Mouse (Mus musculus) stomach, embryonic 15.5 days (tissue): ENCODE measurements around the gene Olfr223. TPM values are rescaled to one million over a fixed set of nuclear protein-coding genes. Genes with fewer than 3 reads are reported as not detected.

Experiments used
- ATAC-seq: fragments of 200-750 bp; cut with Nextera tagmentation; 2 replicates; pipeline ENCODE4 v1.8.0; 2017; ENCODE audit warnings: low read depth, moderate number of reproducible peaks, moderate TSS enrichment; ENCODE audit not compliant: insufficient read depth, low FRiP score
- H3K27ac ChIP-seq: fragments of 300-500 bp; sonication (generic); 2 replicates; pipeline ENCODE4 v1.5.1; 2015; ENCODE audit warnings: mild to moderate bottlenecking, inconsistent platforms
- H3K27me3 ChIP-seq: fragments of 300-500 bp; sonication (generic); replicated peaks from 2 replicates; pipeline ENCODE4 v1.6.1; 2015; ENCODE audit warnings: inconsistent platforms
- H3K36me3 ChIP-seq: fragments of 300-500 bp; sonication (generic); 2 replicates; pipeline ENCODE4 v1.6.1; 2015; ENCODE audit warnings: inconsistent platforms
- H3K4me1 ChIP-seq: fragments of 300-500 bp; sonication (generic); 2 replicates; pipeline ENCODE4 v1.6.1; 2015; ENCODE audit warnings: inconsistent platforms
- H3K4me2 ChIP-seq: fragments of 300-500 bp; sonication (generic); 2 replicates; pipeline ENCODE4 v1.6.1; 2015; ENCODE audit warnings: mild to moderate bottlenecking, inconsistent platforms
- H3K4me3 ChIP-seq: fragments of 300-500 bp; sonication (generic); replicated peaks from 2 replicates; pipeline ENCODE4 v1.5.1; 2015; ENCODE audit warnings: inconsistent platforms
- H3K9ac ChIP-seq: fragments of 300-500 bp; sonication (generic); 2 replicates; pipeline ENCODE4 v1.6.1; 2015; ENCODE audit warnings: inconsistent platforms
- H3K9me3 ChIP-seq: fragments of 300-500 bp; sonication (generic); 2 replicates; pipeline ENCODE4 v1.6.1; 2016; ENCODE audit warnings: inconsistent platforms
- WGBS: fragments of 180-500 bp; shearing (Covaris S2); methylation state at CpG from one replicate; pipeline ENCODE4 v1.1.7; 2015; 5-methylcytosine and 5-hydroxymethylcytosine counted together
- polyA plus RNA-seq: library from polyadenylated mRNA; unstranded; fragments of >200 nt; fragmentation: Nextera tagmentation; extraction: Ambion mirVana; gene quantifications from 2 replicates; pipeline ENCODE4 v1.2.1, GENCODE M21; 2015

Olfr223 gene
- polyA plus RNA-seq, result not detected in 2 replicates

GRCm38 (mm10) chr11:59593189-59593588 is at the start of gene Olfr223:
Olfr223 (minus strand) TSS chr11:59593289.
- no peak within 1 kb of the TSS for H3K27ac ChIP-seq
- no peak within 1 kb of the TSS for H3K4me2 ChIP-seq
- no peak within 1 kb of the TSS for H3K9ac ChIP-seq
- no peaks in the 10 kb centered on the region for H3K9me3 ChIP-seq
- no peaks in the 10 kb centered on the region for H3K36me3 ChIP-seq
- no peaks in the 10 kb centered on the region for H3K4me1 ChIP-seq
- ATAC-seq, result no peak
- WGBS, result 83% methylated on average over 6 of the region's 6 CpGs
- no peak within 1 kb of the TSS for H3K4me3 ChIP-seq
- no peaks in the 10 kb centered on the region for H3K27me3 ChIP-seq

- no peak overlapping the region for H3K4me2 ChIP-seq
- no peaks in the 10 kb centered on the region; the same call in 1 of the 2 replicates for H3K27me3 ChIP-seq
- H3K4me1 ChIP-seq, result 0 out of 2 replicates have a peak, but pooled peaks cover 6% of the 10 kb centered on the region
- H3K9ac ChIP-seq, result no peak overlapping the region
- 71% methylated on average over 8 of the region's 8 CpGs for WGBS
- H3K27ac ChIP-seq, result no peak overlapping the region
- no peaks in the 10 kb centered on the region for H3K36me3 ChIP-seq
- no peak overlapping the region for H3K4me3 ChIP-seq
- no peaks in the 10 kb centered on the region for H3K9me3 ChIP-seq
- ATAC-seq, result no peak
Observed at GRCm38 (mm10) chr11:59642420-59642819, 49.3 kb upstream of the Olfr223 start.

DNA sequence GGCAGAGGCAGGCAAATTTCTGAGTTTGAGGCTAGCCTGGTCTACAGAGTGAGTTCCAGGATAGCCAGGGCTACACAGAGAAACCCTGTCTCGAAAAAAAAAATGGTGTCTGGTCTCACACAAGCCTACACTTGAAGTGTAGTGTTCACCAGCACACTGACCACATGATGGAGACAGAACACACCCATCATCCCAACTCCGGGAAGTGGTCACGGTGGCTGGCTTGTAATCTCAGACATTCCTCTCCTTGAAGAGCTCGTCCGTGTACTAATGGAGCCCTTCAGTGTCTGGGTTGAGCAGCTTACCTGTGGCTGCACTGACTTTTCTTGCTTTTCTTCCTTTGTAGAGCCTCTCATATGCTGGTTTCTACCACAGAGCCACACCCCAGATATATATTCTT is 48.1 kb upstream of the Olfr223 start:
- Histone ChIP-seq H3K27ac (no peak overlapping the region), H3K4me2 (no peak overlapping the region), H3K4me1 (peaks cover 7% of the 10 kb centered on the region; the same call in 1 of the 2 replicates), H3K4me3 (no peak overlapping the region), H3K9me3 (no peaks in the 10 kb centered on the region), H3K36me3 (no peaks in the 10 kb centered on the region), H3K9ac (no peak overlapping the region), H3K27me3 (no peaks in the 10 kb centered on the region)
- WGBS, result 62% methylated on average over 5 of the region's 5 CpGs
- no peak for ATAC-seq

- 60% methylated on average over 4 of the region's 4 CpGs for WGBS
- H3K9me3 ChIP-seq, result no peaks in the 10 kb centered on the region
- no peak overlapping the region for H3K4me2 ChIP-seq
- no peak overlapping the region for H3K27ac ChIP-seq
- peaks cover 13% of the 10 kb centered on the region; the same call in 1 of the 2 replicates for H3K4me1 ChIP-seq
- H3K27me3 ChIP-seq, result no peaks in the 10 kb centered on the region
- no peak overlapping the region for H3K9ac ChIP-seq
- 0 out of 2 replicates have a peak, but pooled peaks have one; percentile 14 for ATAC-seq
- H3K36me3 ChIP-seq, result no peaks in the 10 kb centered on the region
- H3K4me3 ChIP-seq, result no peak overlapping the region
Observed at GRCm38 (mm10) chr11:59639957-59640643, 47.0 kb upstream of the Olfr223 start.

- Histone ChIP-seq H3K27me3 (no peaks in the 10 kb centered on the region), H3K4me1 (peaks cover 15% of the 10 kb centered on the region; the same call in 1 of the 2 replicates), H3K9me3 (no peaks in the 10 kb centered on the region), H3K4me3 (no peak overlapping the region), H3K4me2 (no peak overlapping the region), H3K9ac (no peak overlapping the region), H3K36me3 (no peaks in the 10 kb centered on the region), H3K27ac (no peak overlapping the region)
- 68% methylated on average over 7 of the region's 7 CpGs for WGBS
- no peak for ATAC-seq
Observed at GRCm38 (mm10) chr11:59636695-59637414, 43.8 kb upstream of the Olfr223 start.

GRCm38 (mm10) chr11:59635821-59636694 is 43.0 kb upstream of the Olfr223 start:
- no peak overlapping the region for H3K4me3 ChIP-seq
- no peak for ATAC-seq
- no peak overlapping the region for H3K9ac ChIP-seq
- H3K36me3 ChIP-seq, result no peaks in the 10 kb centered on the region
- H3K4me2 ChIP-seq, result no peak overlapping the region
- H3K27ac ChIP-seq, result no peak overlapping the region
- peaks cover 15% of the 10 kb centered on the region; the same call in 1 of the 2 replicates for H3K4me1 ChIP-seq
- H3K27me3 ChIP-seq, result no peaks in the 10 kb centered on the region
- H3K9me3 ChIP-seq, result no peaks in the 10 kb centered on the region
- WGBS, result 77% methylated on average over 12 of the region's 12 CpGs

DNA sequence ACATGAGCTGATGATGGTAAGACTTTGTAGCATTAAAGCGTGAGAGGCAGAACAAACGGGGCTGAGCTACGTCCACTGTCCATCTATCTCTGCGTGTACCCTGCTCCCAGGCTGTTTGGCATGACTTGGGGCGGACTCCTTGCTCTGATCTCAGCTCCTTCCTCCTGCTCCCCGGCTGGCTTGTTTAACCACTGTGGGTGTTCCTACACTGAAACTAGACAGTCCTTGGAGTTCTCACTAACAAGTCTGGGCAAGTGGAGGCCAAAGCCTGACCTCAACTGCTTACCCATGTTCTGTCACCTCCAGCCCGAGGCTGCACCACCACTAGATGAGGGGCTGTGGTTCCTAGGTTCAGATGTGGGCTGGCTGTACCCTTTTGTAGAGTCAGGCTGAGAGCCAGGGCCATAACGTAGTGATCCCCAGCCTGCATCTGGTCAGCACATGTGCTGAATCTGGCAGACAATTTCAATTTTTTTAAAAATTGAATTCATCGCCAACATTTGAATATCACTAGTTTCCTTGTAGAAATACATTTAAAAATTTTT is 42.2 kb upstream of the Olfr223 start:
- WGBS, result 58% methylated on average over 9 of the region's 9 CpGs
- no peak overlapping the region for H3K9ac ChIP-seq
- no peaks in the 10 kb centered on the region for H3K9me3 ChIP-seq
- H3K27me3 ChIP-seq, result no peaks in the 10 kb centered on the region
- ATAC-seq, result no peak
- H3K36me3 ChIP-seq, result no peaks in the 10 kb centered on the region
- no peak overlapping the region for H3K4me2 ChIP-seq
- H3K27ac ChIP-seq, result peak overlapping the region; percentile 68
- H3K4me3 ChIP-seq, result no peak overlapping the region
- peaks cover 15% of the 10 kb centered on the region; the same call in 1 of the 2 replicates for H3K4me1 ChIP-seq

- Histone ChIP-seq H3K9ac (no peak overlapping the region), H3K27me3 (no peaks in the 10 kb centered on the region), H3K27ac (peak overlapping the region; percentile 41; the same call in 1 of the 2 replicates), H3K9me3 (no peaks in the 10 kb centered on the region), H3K4me2 (no peak overlapping the region), H3K36me3 (no peaks in the 10 kb centered on the region), H3K4me3 (no peak overlapping the region), H3K4me1 (peaks cover 9% of the 10 kb centered on the region; the same call in 1 of the 2 replicates)
- peak; percentile 40; the same call in 1 of the 2 replicates for ATAC-seq
- 66% methylated on average over 7 of the region's 7 CpGs for WGBS
Observed at GRCm38 (mm10) chr11:59634001-59634660, 41.0 kb upstream of the Olfr223 start.

- no peak for ATAC-seq
- Histone ChIP-seq H3K4me1 (peaks cover 9% of the 10 kb centered on the region; the same call in 1 of the 2 replicates), H3K27ac (no peak overlapping the region), H3K9me3 (no peaks in the 10 kb centered on the region), H3K9ac (no peak overlapping the region), H3K4me3 (no peak overlapping the region), H3K4me2 (no peak overlapping the region), H3K27me3 (no peaks in the 10 kb centered on the region), H3K36me3 (no peaks in the 10 kb centered on the region)
- WGBS, result 23% methylated on average over 5 of the region's 5 CpGs
Observed at GRCm38 (mm10) chr11:59633037-59633436, 39.9 kb upstream of the Olfr223 start.

GRCm38 (mm10) chr11:59631980-59632379 is 38.9 kb upstream of the Olfr223 start:
- Histone ChIP-seq H3K9ac (no peak overlapping the region), H3K9me3 (no peaks in the 10 kb centered on the region), H3K4me2 (no peak overlapping the region), H3K27ac (no peak overlapping the region), H3K27me3 (no peaks in the 10 kb centered on the region), H3K4me1 (peaks cover 9% of the 10 kb centered on the region; the same call in 1 of the 2 replicates), H3K36me3 (no peaks in the 10 kb centered on the region), H3K4me3 (no peak overlapping the region)
- WGBS, result 80% methylated on average over 4 of the region's 4 CpGs
- no peak for ATAC-seq

GRCm38 (mm10) chr11:59629871-59630270 is 36.8 kb upstream of the Olfr223 start:
- Histone ChIP-seq H3K4me1 (no peaks in the 10 kb centered on the region), H3K36me3 (no peaks in the 10 kb centered on the region), H3K27ac (0 out of 2 replicates have a peak overlapping the region, but pooled peaks have one; percentile 40), H3K9ac (no peak overlapping the region), H3K4me3 (no peak overlapping the region), H3K27me3 (no peaks in the 10 kb centered on the region), H3K4me2 (no peak overlapping the region), H3K9me3 (no peaks in the 10 kb centered on the region)
- ATAC-seq, result no peak; the same call in 1 of the 2 replicates
- whole genome bisulfite sequencing, result 53% methylated on average over 5 of the region's 5 CpGs
